In the genomic region with DNA sequence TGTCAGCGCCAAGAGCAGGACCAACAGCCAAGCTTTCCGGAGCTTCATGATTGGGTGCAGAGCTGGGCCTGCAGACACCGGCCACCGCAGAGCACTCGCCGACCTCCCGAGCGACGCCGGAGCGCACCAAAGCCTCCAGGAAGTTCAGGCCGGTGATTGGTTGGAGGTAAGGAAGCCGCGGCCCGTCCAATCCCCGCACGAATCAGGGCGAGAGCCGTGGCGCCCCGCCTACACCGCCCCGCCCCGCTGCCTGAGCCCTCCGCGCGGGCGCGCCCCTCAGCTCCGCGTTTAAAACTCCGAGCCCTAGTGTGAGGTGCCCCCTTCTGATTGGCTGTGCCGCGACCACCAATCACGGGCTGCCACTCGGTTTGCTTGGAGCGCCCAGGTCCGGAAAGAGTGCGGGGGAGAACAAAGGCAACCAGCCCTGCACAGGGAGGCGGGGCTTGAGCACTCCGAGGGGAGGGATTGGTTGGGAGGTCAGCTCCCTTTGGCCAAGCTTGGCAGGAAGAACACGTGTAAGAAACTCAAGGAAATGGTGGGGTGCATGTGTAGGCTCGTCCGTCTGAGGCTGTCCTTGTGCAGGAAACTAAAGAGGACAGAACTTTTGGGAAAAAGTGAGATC, we compare ENCODE assay signal across 8 mouse cellular contexts. TPM values are rescaled to one million over a fixed set of nuclear protein-coding genes. Genes with fewer than 3 reads are reported as not detected.
DNase-seq lines count a peak whose midpoint lies in the region; ATAC-seq and TF ChIP-seq lines count a peak whose summit lies in the region.

Pdia4 (minus strand) TSS at position 174 of the 622 bp plus-strand sequence.

- peak within 1 kb of the TSS; percentile 90 for H3K4me2 ChIP-seq in embryonic facial prominence, embryonic 14.5 days (ENCODE audit: low read depth, low read length)
- H3K4me2 ChIP-seq in limb, embryonic 13.5 days (replicated peaks): peak within 1 kb of the TSS; percentile 95
- H3K4me2 ChIP-seq in midbrain, embryonic 16.5 days (ENCODE audit: low read length): peak within 1 kb of the TSS; percentile 63

- H3K9me3 ChIP-seq in embryonic facial prominence, embryonic 14.5 days (ENCODE audit: control insufficient read depth, low read length): no peaks in the 10 kb centered on the region
- no peaks in the 10 kb centered on the region for H3K9me3 ChIP-seq in limb, embryonic 13.5 days
- no peaks in the 10 kb centered on the region for H3K9me3 ChIP-seq in midbrain, embryonic 16.5 days (replicated peaks; ENCODE audit: control insufficient read depth, low read length, poor library complexity, severe bottlenecking)

- H3K4me1 ChIP-seq in embryonic facial prominence, embryonic 14.5 days (ENCODE audit: control insufficient read depth, insufficient read depth, low read length): peaks cover 19% of the 10 kb centered on the region
- H3K4me1 ChIP-seq in heart, adult 2 months (ENCODE audit: control insufficient read depth, insufficient read depth, low read length): peaks cover 6% of the 10 kb centered on the region
- peaks cover 35% of the 10 kb centered on the region for H3K4me1 ChIP-seq in limb, embryonic 13.5 days
- H3K4me1 ChIP-seq in midbrain, embryonic 16.5 days (ENCODE audit: control insufficient read depth, insufficient read depth, low read length): peaks cover 28% of the 10 kb centered on the region

- peaks cover 2% of the 10 kb centered on the region; the same call in 1 of the 2 replicates for H3K36me3 ChIP-seq in embryonic facial prominence, embryonic 14.5 days (ENCODE audit: control insufficient read depth, insufficient read depth, low read length)
- no peaks in the 10 kb centered on the region; the same call in none of the 2 replicates for H3K36me3 ChIP-seq in heart, adult 2 months (ENCODE audit: control insufficient read depth, insufficient read depth, low read length)
- H3K36me3 ChIP-seq in limb, embryonic 13.5 days: peaks cover 12% of the 10 kb centered on the region
- H3K36me3 ChIP-seq in midbrain, embryonic 16.5 days (ENCODE audit: control insufficient read depth, insufficient read depth, low read length): peaks cover 2% of the 10 kb centered on the region; the same call in 1 of the 2 replicates

- H3K9ac ChIP-seq in embryonic facial prominence, embryonic 14.5 days (ENCODE audit: low read depth, low read length): peak within 1 kb of the TSS; percentile 94
- peak within 1 kb of the TSS; percentile 84 for H3K9ac ChIP-seq in heart, adult 2 months (ENCODE audit: low read depth, low read length)
- peak within 1 kb of the TSS; percentile 93 for H3K9ac ChIP-seq in limb, embryonic 13.5 days
- H3K9ac ChIP-seq in midbrain, embryonic 16.5 days (ENCODE audit: low read depth, low read length): peak within 1 kb of the TSS; percentile 94

- H3K27me3 ChIP-seq in embryonic facial prominence, embryonic 14.5 days (replicated peaks; ENCODE audit: control insufficient read depth, insufficient read depth, low read length): no peaks in the 10 kb centered on the region
- H3K27me3 ChIP-seq in heart, adult 2 months (ENCODE audit: control insufficient read depth, insufficient read depth, low read length): no peaks in the 10 kb centered on the region
- no peaks in the 10 kb centered on the region for H3K27me3 ChIP-seq in limb, embryonic 13.5 days
- no peaks in the 10 kb centered on the region for H3K27me3 ChIP-seq in midbrain, embryonic 16.5 days (ENCODE audit: control insufficient read depth, insufficient read depth, low read depth, low read length)

- peaks cover 4% of the 10 kb centered on the region; the same call in 1 of the 2 replicates for H3K79me2 ChIP-seq in heart, adult 2 months (replicated peaks; ENCODE audit: control insufficient read depth, insufficient read depth, low read length)

- TF ChIP-seq CTCF in heart, adult 2 months (IDR thresholded peaks at IDR 0.05): no peak

- peak; percentile 99 for DNase-seq in 3T3-L1 (ENCODE audit: low read depth, low spot score)
- peak; percentile 93 to 95 for DNase-seq in adrenal gland, postnatal 4 days (ENCODE audit: low spot score in 2 of 2)
- DNase-seq in embryonic facial prominence, embryonic 14.5 days (ENCODE audit: low spot score): peak; percentile 100
- peak; percentile 98 to 100 for DNase-seq in heart, adult 2 months
- DNase-seq in kidney, adult 8-10 months: peak; percentile 99
- peak; percentile 91 to 97 for DNase-seq in spleen, postnatal 10 days (ENCODE audit: low spot score in 2 of 2)

- intact Hi-C loops in heart, adult 2 months (cut with DNase I): loop anchor here (2.0 kb wide), 1 partner anchor 25 kb away; no protein-coding TSS in a partner anchor

- ATAC-seq in embryonic facial prominence, embryonic 14.5 days (ENCODE audit: low read depth): peak; percentile 99
- peak; percentile 100 for ATAC-seq in limb, embryonic 13.5 days (ENCODE audit: low FRiP score, low read depth)
- ATAC-seq in midbrain, embryonic 16.5 days: peak; percentile 100

- TF ChIP-seq POLR2A in heart, adult 2 months (IDR thresholded peaks at IDR 0.05; ENCODE audit: insufficient read depth, low read depth, low read length): peak; percentile 87

- TF ChIP-seq EP300 in heart, adult 2 months (IDR thresholded peaks at IDR 0.05; ENCODE audit: insufficient read depth, low read depth, low read length): peak; percentile 50; the same call in 1 of the 2 replicates

- WGBS in embryonic facial prominence, embryonic 14.5 days: 0% methylated on average over 32 of the region's 44 CpGs
- WGBS in heart, adult 2 months: under 1% methylated on average over 44 of the region's 44 CpGs
- WGBS in limb, embryonic 13.5 days: under 1% methylated on average over 44 of the region's 44 CpGs
- WGBS in midbrain, embryonic 16.5 days: under 1% methylated on average over 44 of the region's 44 CpGs

- peak within 1 kb of the TSS; percentile 96 for H3K27ac ChIP-seq in embryonic facial prominence, embryonic 14.5 days (replicated peaks; ENCODE audit: low read depth, low read length)
- peak within 1 kb of the TSS; percentile 85 for H3K27ac ChIP-seq in heart, adult 2 months
- peak within 1 kb of the TSS; percentile 94 for H3K27ac ChIP-seq in limb, embryonic 13.5 days
- H3K27ac ChIP-seq in midbrain, embryonic 16.5 days (ENCODE audit: low read length): peak within 1 kb of the TSS; percentile 92

- H3K4me3 ChIP-seq in embryonic facial prominence, embryonic 14.5 days (ENCODE audit: low read depth, low read length): peak within 1 kb of the TSS; percentile 90
- H3K4me3 ChIP-seq in heart, adult 2 months: peak within 1 kb of the TSS; percentile 94
- peak within 1 kb of the TSS; percentile 82 for H3K4me3 ChIP-seq in limb, embryonic 13.5 days
- H3K4me3 ChIP-seq in midbrain, embryonic 16.5 days (ENCODE audit: low read depth, low read length): peak within 1 kb of the TSS; percentile 87

RNA-seq across cellular contexts. Expression of gene Pdia4, which starts in this region (rescaled TPM):
- total RNA-seq in adrenal gland, postnatal 4 days (2021): 100 to 1,000 TPM; 115 to 130 TPM
- 262 and 270 TPM in 2 replicates for polyA plus RNA-seq in embryonic facial prominence, embryonic 14.5 days (2014; fragmentation: Nextera tagmentation; extraction: Ambion mirVana)
- total RNA-seq in heart, adult 2 months (2021): 10 to 100 TPM; 44.1 to 46.0 TPM
- polyA plus RNA-seq in heart, adult 2 months (2012; rRNA removed): 14.0 and 29.7 TPM in 2 replicates
- polyA plus RNA-seq in limb, embryonic 13.5 days (2015; fragmentation: Nextera tagmentation; extraction: Ambion mirVana): 282 and 324 TPM in 2 replicates
- polyA plus RNA-seq in midbrain, embryonic 16.5 days (2015; fragmentation: Nextera tagmentation; extraction: Ambion mirVana): 147 and 150 TPM in 2 replicates

Comparison
In these comparisons a context has a peak if more than half of its experiments do, and no peak if none do; other contexts are left out.
1. Peak in every context shown above with its lines: DNase-seq, ATAC-seq, H3K4me3 ChIP-seq and H3K27ac ChIP-seq.